Mouse (Mus musculus): ENCODE measurements around the gene Lnx1. TPM values are rescaled to one million over a fixed set of nuclear protein-coding genes. Genes with fewer than 3 reads are reported as not detected.

Gene Lnx1
- polyA plus RNA-seq, 1 experiment from 2014 or later, result 0.53 TPM

- Histone ChIP-seq H3K4me2 (ENCODE audit: low read depth, low read length, severe bottlenecking) (no peak overlapping the region), H3K9ac (ENCODE audit: low read length) (no peak overlapping the region), H3K4me1 (replicated peaks; ENCODE audit: control insufficient read depth, insufficient read depth, low read length) (no peaks in the 10 kb centered on the region), H3K36me3 (ENCODE audit: control insufficient read depth, insufficient read depth, low read length) (no peaks in the 10 kb centered on the region), H3K27ac (ENCODE audit: low read depth, low read length) (no peak overlapping the region), H3K4me3 (ENCODE audit: low read depth, low read length) (no peak overlapping the region), H3K9me3 (ENCODE audit: control insufficient read depth, low read length) (no peaks in the 10 kb centered on the region), H3K27me3 (ENCODE audit: control insufficient read depth, insufficient read depth, low read length) (no peaks in the 10 kb centered on the region)
- 67% methylated on average over 3 of the region's 3 CpGs for WGBS
- DNase-seq (ENCODE audit: low spot score) (peak; percentile 58), ATAC-seq (replicated peaks; ENCODE audit: low FRiP score) (no peak)
Observed at GRCm38 (mm10) chr5:74618573-74619059, 84.1 kb downstream of the Lnx1 start.

GRCm38 (mm10) chr5:74617816-74618572, 84.7 kb downstream of the Lnx1 start:
- H3K4me2 ChIP-seq (ENCODE audit: low read depth, low read length, severe bottlenecking), result no peak overlapping the region
- DNase-seq (ENCODE audit: low spot score), result peak; percentile 30
- ATAC-seq (replicated peaks; ENCODE audit: low FRiP score), result no peak

GRCm38 (mm10) chr5:74613491-74614151, 89.1 kb downstream of the Lnx1 start:
- Histone ChIP-seq H3K27me3 (ENCODE audit: control insufficient read depth, insufficient read depth, low read length) (no peaks in the 10 kb centered on the region), H3K9me3 (ENCODE audit: control insufficient read depth, low read length) (no peaks in the 10 kb centered on the region), H3K36me3 (ENCODE audit: control insufficient read depth, insufficient read depth, low read length) (no peaks in the 10 kb centered on the region), H3K9ac (ENCODE audit: low read length) (no peak overlapping the region), H3K27ac (ENCODE audit: low read depth, low read length) (no peak overlapping the region), H3K4me1 (replicated peaks; ENCODE audit: control insufficient read depth, insufficient read depth, low read length) (no peaks in the 10 kb centered on the region), H3K4me3 (ENCODE audit: low read depth, low read length) (no peak overlapping the region), H3K4me2 (ENCODE audit: low read depth, low read length, severe bottlenecking) (no peak overlapping the region)
- DNase-seq (ENCODE audit: low spot score) (no peak), ATAC-seq (replicated peaks; ENCODE audit: low FRiP score) (no peak)
- 82% methylated on average over 18 of the region's 18 CpGs for WGBS

More at GRCm38 (mm10) chr5:74617816-74618572, 84.7 kb downstream of the Lnx1 start:
- H3K9me3 ChIP-seq (ENCODE audit: control insufficient read depth, low read length), result no peaks in the 10 kb centered on the region
- H3K27me3 ChIP-seq (ENCODE audit: control insufficient read depth, insufficient read depth, low read length), result no peaks in the 10 kb centered on the region
- H3K27ac ChIP-seq (ENCODE audit: low read depth, low read length), result no peak overlapping the region
- H3K4me3 ChIP-seq (ENCODE audit: low read depth, low read length), result no peak overlapping the region
- no peaks in the 10 kb centered on the region for H3K4me1 ChIP-seq (replicated peaks; ENCODE audit: control insufficient read depth, insufficient read depth, low read length)
- no peak overlapping the region for H3K9ac ChIP-seq (ENCODE audit: low read length)
- no peaks in the 10 kb centered on the region for H3K36me3 ChIP-seq (ENCODE audit: control insufficient read depth, insufficient read depth, low read length)
- WGBS, result 78% methylated on average over 13 of the region's 13 CpGs

GRCm38 (mm10) chr5:74612713-74613112, 90.0 kb downstream of the Lnx1 start:
- Histone ChIP-seq H3K36me3 (ENCODE audit: control insufficient read depth, insufficient read depth, low read length) (no peaks in the 10 kb centered on the region), H3K27ac (ENCODE audit: low read depth, low read length) (no peak overlapping the region), H3K9ac (ENCODE audit: low read length) (no peak overlapping the region), H3K4me3 (ENCODE audit: low read depth, low read length) (no peak overlapping the region), H3K27me3 (ENCODE audit: control insufficient read depth, insufficient read depth, low read length) (no peaks in the 10 kb centered on the region), H3K9me3 (ENCODE audit: control insufficient read depth, low read length) (no peaks in the 10 kb centered on the region), H3K4me1 (replicated peaks; ENCODE audit: control insufficient read depth, insufficient read depth, low read length) (no peaks in the 10 kb centered on the region), H3K4me2 (ENCODE audit: low read depth, low read length, severe bottlenecking) (no peak overlapping the region)
- no peak for DNase-seq (ENCODE audit: low spot score)
- ATAC-seq (replicated peaks; ENCODE audit: low FRiP score), result no peak
- WGBS, result 92% methylated on average over 5 of the region's 5 CpGs

DNA sequence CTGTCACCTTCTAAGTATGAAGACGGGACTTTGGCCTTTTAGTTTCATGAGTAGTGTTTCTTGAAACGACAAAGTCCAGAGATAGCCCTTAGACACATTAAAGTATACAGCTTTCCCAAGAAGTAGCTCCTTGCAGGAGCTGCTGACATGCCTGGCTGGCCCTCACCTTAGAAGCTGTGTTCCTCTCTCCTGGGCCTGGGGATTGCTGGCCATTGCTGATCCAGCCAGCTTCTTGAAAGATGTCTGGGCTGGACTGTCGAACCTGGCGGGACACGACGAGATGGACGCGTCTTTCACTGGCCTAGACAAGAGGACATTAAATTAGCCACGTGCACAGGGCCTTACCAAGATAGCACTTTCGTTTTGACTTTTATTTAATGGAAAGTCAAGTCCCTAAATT, 92.2 kb downstream of the Lnx1 start:
- no peak for ATAC-seq (replicated peaks; ENCODE audit: low FRiP score)
- no peak for DNase-seq (ENCODE audit: low spot score)
- Histone ChIP-seq H3K36me3 (ENCODE audit: control insufficient read depth, insufficient read depth, low read length) (no peaks in the 10 kb centered on the region), H3K27me3 (ENCODE audit: control insufficient read depth, insufficient read depth, low read length) (no peaks in the 10 kb centered on the region), H3K9me3 (ENCODE audit: control insufficient read depth, low read length) (no peaks in the 10 kb centered on the region), H3K4me1 (replicated peaks; ENCODE audit: control insufficient read depth, insufficient read depth, low read length) (no peaks in the 10 kb centered on the region), H3K4me3 (ENCODE audit: low read depth, low read length) (no peak overlapping the region), H3K4me2 (ENCODE audit: low read depth, low read length, severe bottlenecking) (no peak overlapping the region), H3K9ac (ENCODE audit: low read length) (no peak overlapping the region), H3K27ac (ENCODE audit: low read depth, low read length) (no peak overlapping the region)
- whole genome bisulfite sequencing, result 92% methylated on average over 10 of the region's 10 CpGs

DNA sequence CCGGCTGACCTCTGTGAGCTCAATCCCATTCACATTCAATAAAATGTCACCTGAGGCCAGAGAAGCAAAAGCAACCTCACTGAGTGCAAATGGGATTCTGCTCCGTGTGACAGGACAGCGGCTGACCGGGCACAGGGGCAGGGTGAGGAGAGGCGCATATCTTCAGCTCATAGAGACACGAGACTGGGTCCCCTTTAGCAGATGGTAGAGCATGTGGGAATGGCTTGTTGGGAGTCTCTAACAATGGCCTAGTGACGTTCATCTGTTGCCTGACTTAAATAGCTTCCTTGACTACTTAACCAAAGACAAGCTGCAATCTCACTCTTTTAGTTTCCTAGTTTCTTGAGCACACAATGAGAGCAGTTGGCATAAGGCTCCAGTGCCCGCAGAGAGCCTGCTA, 96.5 kb downstream of the Lnx1 start:
- no peaks in the 10 kb centered on the region for H3K4me1 ChIP-seq (replicated peaks; ENCODE audit: control insufficient read depth, insufficient read depth, low read length)
- DNase-seq (ENCODE audit: low spot score) (no peak), ATAC-seq (replicated peaks; ENCODE audit: low FRiP score) (no peak)
- H3K36me3 ChIP-seq (ENCODE audit: control insufficient read depth, insufficient read depth, low read length), result no peaks in the 10 kb centered on the region
- H3K9ac ChIP-seq (ENCODE audit: low read length), result no peak overlapping the region
- H3K4me3 ChIP-seq (ENCODE audit: low read depth, low read length), result no peak overlapping the region
- no peaks in the 10 kb centered on the region for H3K27me3 ChIP-seq (ENCODE audit: control insufficient read depth, insufficient read depth, low read length)
- WGBS, result 85% methylated on average over 8 of the region's 8 CpGs
- H3K4me2 ChIP-seq (ENCODE audit: low read depth, low read length, severe bottlenecking), result no peak overlapping the region
- H3K9me3 ChIP-seq (ENCODE audit: control insufficient read depth, low read length), result no peaks in the 10 kb centered on the region
- H3K27ac ChIP-seq (ENCODE audit: low read depth, low read length), result no peak overlapping the region

- H3K4me3 ChIP-seq (ENCODE audit: low read depth, low read length), result no peak overlapping the region
- 82% methylated on average over 4 of the region's 4 CpGs for WGBS
- H3K27ac ChIP-seq (ENCODE audit: low read depth, low read length), result no peak overlapping the region
- no peaks in the 10 kb centered on the region for H3K9me3 ChIP-seq (ENCODE audit: control insufficient read depth, low read length)
- H3K27me3 ChIP-seq (ENCODE audit: control insufficient read depth, insufficient read depth, low read length), result no peaks in the 10 kb centered on the region
- no peak overlapping the region for H3K4me2 ChIP-seq (ENCODE audit: low read depth, low read length, severe bottlenecking)
- no peaks in the 10 kb centered on the region; the same call in 1 of the 2 replicates for H3K36me3 ChIP-seq (ENCODE audit: control insufficient read depth, insufficient read depth, low read length)
- no peaks in the 10 kb centered on the region for H3K4me1 ChIP-seq (replicated peaks; ENCODE audit: control insufficient read depth, insufficient read depth, low read length)
- no peak for DNase-seq (ENCODE audit: low spot score)
- no peak overlapping the region for H3K9ac ChIP-seq (ENCODE audit: low read length)
- ATAC-seq (replicated peaks; ENCODE audit: low FRiP score), result no peak
Observed at GRCm38 (mm10) chr5:74603306-74603705, 99.4 kb downstream of the Lnx1 start.

DNA sequence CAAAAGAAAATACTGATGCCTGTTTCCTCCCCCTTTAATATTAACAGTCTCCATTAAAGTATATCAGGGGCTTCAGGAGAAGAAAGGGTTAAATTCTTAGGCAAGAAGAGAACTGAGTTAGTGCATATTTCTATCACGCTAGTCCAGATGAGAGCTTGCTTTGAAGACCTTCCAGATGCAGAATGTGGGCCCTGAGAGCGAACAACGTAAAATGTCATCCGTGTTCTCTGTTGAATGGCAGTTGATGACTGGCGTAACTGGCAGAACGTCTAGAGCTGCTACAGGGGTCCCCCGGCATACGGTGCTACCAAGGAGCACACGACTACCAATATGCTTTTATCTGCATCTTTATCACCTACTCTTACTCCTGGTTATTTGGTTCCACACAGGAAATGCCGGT, 100.3 kb downstream of the Lnx1 start:
- H3K9me3 ChIP-seq (ENCODE audit: control insufficient read depth, low read length), result no peaks in the 10 kb centered on the region
- H3K27ac ChIP-seq (ENCODE audit: low read depth, low read length), result no peak overlapping the region
- DNase-seq (ENCODE audit: low spot score) (no peak), ATAC-seq (replicated peaks; ENCODE audit: low FRiP score) (no peak)
- no peaks in the 10 kb centered on the region for H3K4me1 ChIP-seq (replicated peaks; ENCODE audit: control insufficient read depth, insufficient read depth, low read length)
- peaks cover under 1% of the 10 kb centered on the region; the same call in 1 of the 2 replicates for H3K36me3 ChIP-seq (ENCODE audit: control insufficient read depth, insufficient read depth, low read length)
- no peak overlapping the region for H3K4me3 ChIP-seq (ENCODE audit: low read depth, low read length)
- no peaks in the 10 kb centered on the region for H3K27me3 ChIP-seq (ENCODE audit: control insufficient read depth, insufficient read depth, low read length)
- WGBS, result 89% methylated on average over 10 of the region's 10 CpGs
- H3K9ac ChIP-seq (ENCODE audit: low read length), result no peak overlapping the region
- H3K4me2 ChIP-seq (ENCODE audit: low read depth, low read length, severe bottlenecking), result no peak overlapping the region
